Mouse (Mus musculus): ENCODE results near the gene Glb1. TPM values are rescaled to one million over a fixed set of nuclear protein-coding genes. Genes with fewer than 3 reads are reported as not detected.
"Not testable (repeated sequence)": the region's sequence is repeated elsewhere in the genome, so short reads cannot be mapped to it uniquely, and the experiment has no call there.

The Glb1 gene
- polyA plus RNA-seq (2014; fragmentation: Nextera tagmentation; extraction: Ambion mirVana): 26.4 and 28.8 TPM in 2 replicates

GRCm38 (mm10) chr9:114400949-114401684, at the start of gene Glb1, which contains the start of gene Tmppe:
Glb1 (plus strand) TSS chr9:114401076.
Tmppe (plus strand) TSS chr9:114401105.
- Histone ChIP-seq H3K9ac (ENCODE audit: low read depth, low read length) (peak within 1 kb of the TSS; percentile 84), H3K4me3 (ENCODE audit: low read depth, low read length) (peak within 1 kb of the TSS; percentile 65), H3K4me1 (replicated peaks; ENCODE audit: control insufficient read depth, insufficient read depth, low read length) (peaks cover 10% of the 10 kb centered on the region), H3K9me3 (ENCODE audit: control insufficient read depth, low read length) (no peaks in the 10 kb centered on the region), H3K4me2 (peak within 1 kb of the TSS; percentile 72), H3K27ac (ENCODE audit: low read depth, low read length) (peak within 1 kb of the TSS; percentile 87), H3K36me3 (ENCODE audit: control insufficient read depth, insufficient read depth, low read length) (peaks cover 20% of the 10 kb centered on the region), H3K27me3 (replicated peaks; ENCODE audit: control insufficient read depth, insufficient read depth, low read length) (no peaks in the 10 kb centered on the region; the same call in 1 of the 2 replicates)
- WGBS: under 1% methylated on average over 72 of the region's 73 CpGs
- peak; percentile 91 for DNase-seq (ENCODE audit: low spot score)
- peak; percentile 95 for ATAC-seq (replicated peaks; ENCODE audit: low FRiP score)

GRCm38 (mm10) chr9:114367783-114368470, 32.9 kb upstream of the Glb1 start:
- H3K36me3 ChIP-seq (ENCODE audit: control insufficient read depth, insufficient read depth, low read length): no peaks in the 10 kb centered on the region
- peak overlapping the region; percentile 55 for H3K4me3 ChIP-seq (ENCODE audit: low read depth, low read length)
- no peaks in the 10 kb centered on the region for H3K9me3 ChIP-seq (ENCODE audit: control insufficient read depth, low read length)
- peak overlapping the region; percentile 61 for H3K9ac ChIP-seq (ENCODE audit: low read depth, low read length)
- H3K27ac ChIP-seq (ENCODE audit: low read depth, low read length): no peak overlapping the region
- ATAC-seq (replicated peaks; ENCODE audit: low FRiP score) (peak; percentile 69), DNase-seq (ENCODE audit: low spot score) (peak; percentile 67)
- 2% methylated on average over 48 of the region's 48 CpGs for WGBS
- H3K27me3 ChIP-seq (replicated peaks; ENCODE audit: control insufficient read depth, insufficient read depth, low read length): peaks cover 7% of the 10 kb centered on the region; the same call in 1 of the 2 replicates
- H3K4me1 ChIP-seq (replicated peaks; ENCODE audit: control insufficient read depth, insufficient read depth, low read length): no peaks in the 10 kb centered on the region; the same call in 1 of the 2 replicates
- H3K4me2 ChIP-seq: peak overlapping the region; percentile 86

- Histone ChIP-seq H3K9me3 (ENCODE audit: control insufficient read depth, low read length) (no peaks in the 10 kb centered on the region), H3K4me1 (replicated peaks; ENCODE audit: control insufficient read depth, insufficient read depth, low read length) (no peaks in the 10 kb centered on the region; the same call in 1 of the 2 replicates), H3K36me3 (ENCODE audit: control insufficient read depth, insufficient read depth, low read length) (no peaks in the 10 kb centered on the region), H3K4me3 (ENCODE audit: low read depth, low read length) (peak overlapping the region; percentile 55), H3K27ac (ENCODE audit: low read depth, low read length) (no peak overlapping the region), H3K4me2 (peak overlapping the region; percentile 86), H3K27me3 (replicated peaks; ENCODE audit: control insufficient read depth, insufficient read depth, low read length) (peaks cover 7% of the 10 kb centered on the region; the same call in 1 of the 2 replicates), H3K9ac (ENCODE audit: low read depth, low read length) (peak overlapping the region; percentile 61)
- no peak for ATAC-seq (replicated peaks; ENCODE audit: low FRiP score)
- WGBS: 13% methylated on average over 12 of the region's 12 CpGs
- no peak for DNase-seq (ENCODE audit: low spot score)
Observed at GRCm38 (mm10) chr9:114368471-114368858, 32.4 kb upstream of the Glb1 start.

- not testable (repeated sequence) for ATAC-seq (replicated peaks; ENCODE audit: low FRiP score); H3K4me3 ChIP-seq (ENCODE audit: low read depth, low read length); H3K27ac ChIP-seq (ENCODE audit: low read depth, low read length); H3K4me2 ChIP-seq; DNase-seq (ENCODE audit: low spot score); H3K9ac ChIP-seq (ENCODE audit: low read depth, low read length); H3K9me3 ChIP-seq (ENCODE audit: control insufficient read depth, low read length); H3K36me3 ChIP-seq (ENCODE audit: control insufficient read depth, insufficient read depth, low read length); H3K27me3 ChIP-seq (replicated peaks; ENCODE audit: control insufficient read depth, insufficient read depth, low read length); H3K4me1 ChIP-seq (replicated peaks; ENCODE audit: control insufficient read depth, insufficient read depth, low read length)
- WGBS: 55% methylated on average over 5 of the region's 5 CpGs
Observed at GRCm38 (mm10) chr9:114369389-114369788, 31.5 kb upstream of the Glb1 start.

GRCm38 (mm10) chr9:114371717-114372116, 29.2 kb upstream of the Glb1 start:
- DNase-seq (ENCODE audit: low spot score); H3K9ac ChIP-seq (ENCODE audit: low read depth, low read length); H3K9me3 ChIP-seq (ENCODE audit: control insufficient read depth, low read length); H3K4me2 ChIP-seq; H3K27ac ChIP-seq (ENCODE audit: low read depth, low read length); H3K27me3 ChIP-seq (replicated peaks; ENCODE audit: control insufficient read depth, insufficient read depth, low read length); H3K4me3 ChIP-seq (ENCODE audit: low read depth, low read length); H3K36me3 ChIP-seq (ENCODE audit: control insufficient read depth, insufficient read depth, low read length); H3K4me1 ChIP-seq (replicated peaks; ENCODE audit: control insufficient read depth, insufficient read depth, low read length): not testable (repeated sequence)
- WGBS: 31% methylated on average over 5 of the region's 5 CpGs
- 0 out of 2 replicates have a peak, but pooled peaks have one; percentile 5 for ATAC-seq (replicated peaks; ENCODE audit: low FRiP score)

GRCm38 (mm10) chr9:114375276-114375962, 25.5 kb upstream of the Glb1 start:
- DNase-seq (ENCODE audit: low spot score) (peak; percentile 26), ATAC-seq (replicated peaks; ENCODE audit: low FRiP score) (no peak)
- Histone ChIP-seq H3K4me1 (replicated peaks; ENCODE audit: control insufficient read depth, insufficient read depth, low read length) (no peaks in the 10 kb centered on the region), H3K9ac (ENCODE audit: low read depth, low read length) (no peak overlapping the region), H3K27ac (ENCODE audit: low read depth, low read length) (no peak overlapping the region), H3K4me3 (ENCODE audit: low read depth, low read length) (no peak overlapping the region), H3K4me2 (no peak overlapping the region), H3K36me3 (ENCODE audit: control insufficient read depth, insufficient read depth, low read length) (peaks cover 7% of the 10 kb centered on the region; the same call in 1 of the 2 replicates), H3K27me3 (replicated peaks; ENCODE audit: control insufficient read depth, insufficient read depth, low read length) (no peaks in the 10 kb centered on the region), H3K9me3 (ENCODE audit: control insufficient read depth, low read length) (no peaks in the 10 kb centered on the region)
- 82% methylated on average over 10 of the region's 10 CpGs for WGBS

- H3K9me3 ChIP-seq (ENCODE audit: control insufficient read depth, low read length): no peaks in the 10 kb centered on the region
- H3K4me1 ChIP-seq (replicated peaks; ENCODE audit: control insufficient read depth, insufficient read depth, low read length): no peaks in the 10 kb centered on the region
- DNase-seq (ENCODE audit: low spot score) (peak; percentile 24), ATAC-seq (replicated peaks; ENCODE audit: low FRiP score) (no peak)
- H3K4me3 ChIP-seq (ENCODE audit: low read depth, low read length): no peak overlapping the region
- no peak overlapping the region for H3K4me2 ChIP-seq
- no peak overlapping the region for H3K27ac ChIP-seq (ENCODE audit: low read depth, low read length)
- H3K9ac ChIP-seq (ENCODE audit: low read depth, low read length): no peak overlapping the region
- no peaks in the 10 kb centered on the region for H3K27me3 ChIP-seq (replicated peaks; ENCODE audit: control insufficient read depth, insufficient read depth, low read length)
- 91% methylated on average over 10 of the region's 10 CpGs for WGBS
- peaks cover 7% of the 10 kb centered on the region; the same call in 1 of the 2 replicates for H3K36me3 ChIP-seq (ENCODE audit: control insufficient read depth, insufficient read depth, low read length)
Observed at GRCm38 (mm10) chr9:114377168-114377567, 23.7 kb upstream of the Glb1 start.

- no peaks in the 10 kb centered on the region for H3K4me1 ChIP-seq (replicated peaks; ENCODE audit: control insufficient read depth, insufficient read depth, low read length)
- H3K27me3 ChIP-seq (replicated peaks; ENCODE audit: control insufficient read depth, insufficient read depth, low read length): no peaks in the 10 kb centered on the region
- no peak overlapping the region for H3K4me2 ChIP-seq
- ATAC-seq (replicated peaks; ENCODE audit: low FRiP score) (no peak), DNase-seq (ENCODE audit: low spot score) (peak; percentile 25)
- 0 out of 2 replicates have a peak, but pooled peaks cover 7% of the 10 kb centered on the region for H3K36me3 ChIP-seq (ENCODE audit: control insufficient read depth, insufficient read depth, low read length)
- WGBS: 87% methylated on average over 12 of the region's 12 CpGs
- no peak overlapping the region for H3K27ac ChIP-seq (ENCODE audit: low read depth, low read length)
- H3K4me3 ChIP-seq (ENCODE audit: low read depth, low read length): no peak overlapping the region
- H3K9me3 ChIP-seq (ENCODE audit: control insufficient read depth, low read length): no peaks in the 10 kb centered on the region
- no peak overlapping the region for H3K9ac ChIP-seq (ENCODE audit: low read depth, low read length)
Observed at GRCm38 (mm10) chr9:114379871-114380270, 21.0 kb upstream of the Glb1 start.
